Mouse (Mus musculus) forebrain, embryonic 14.5 days (tissue): ENCODE measurements around the gene Satb2. TPM values are rescaled to one million over a fixed set of nuclear protein-coding genes. Genes with fewer than 3 reads are reported as not detected.

Experiments
- ATAC-seq: fragments of 200-750 bp; cut with Nextera tagmentation; 2 replicates; pipeline ENCODE4 v1.8.0; 2017; ENCODE audit warnings: mild to moderate bottlenecking, moderate library complexity
- DNase-seq: peaks from one replicate; pipeline ENCODE4 v3.0.0-alpha.2; 2015; ENCODE audit warnings: low spot score
- H3K27ac ChIP-seq: fragments of 300-500 bp; sonication (generic); 2 replicates; pipeline ENCODE4 v1.5.1; 2014; ENCODE audit warnings: low read depth, mild to moderate bottlenecking, control low read depth, low read length, moderate library complexity
- H3K27me3 ChIP-seq: fragments of 300-500 bp; sonication (generic); replicated peaks from 2 replicates; pipeline ENCODE4 v1.6.1; 2014; ENCODE audit warnings: low read length, control low read depth, mixed read lengths; ENCODE audit not compliant: control insufficient read depth, insufficient read depth
- H3K36me3 ChIP-seq: fragments of 300-500 bp; sonication (generic); 2 replicates; pipeline ENCODE4 v1.6.1; 2014; ENCODE audit warnings: low read length, control low read depth; ENCODE audit not compliant: control insufficient read depth, insufficient read depth
- H3K4me1 ChIP-seq: fragments of 300-500 bp; sonication (generic); 2 replicates; pipeline ENCODE4 v1.6.1; 2014; ENCODE audit warnings: antibody characterized with exemption, low read length, control low read depth; ENCODE audit not compliant: control insufficient read depth, insufficient read depth
- H3K4me2 ChIP-seq: fragments of 300-500 bp; sonication (generic); 2 replicates; pipeline ENCODE4 v1.6.1; 2014; ENCODE audit warnings: mild to moderate bottlenecking, control low read depth, low read length
- H3K4me3 ChIP-seq: fragments of 300-500 bp; sonication (generic); 2 replicates; pipeline ENCODE4 v1.5.1; 2014; ENCODE audit warnings: low read depth, low read length, control low read depth
- H3K9ac ChIP-seq: fragments of 300-500 bp; sonication (generic); 2 replicates; pipeline ENCODE4 v1.6.1; 2014; ENCODE audit warnings: mild to moderate bottlenecking, low read length, control low read depth, moderate library complexity
- H3K9me3 ChIP-seq: fragments of 300-500 bp; sonication (generic); replicated peaks from 2 replicates; pipeline ENCODE4 v1.6.1; 2016; ENCODE audit warnings: low read length, control low read depth, mixed read lengths; ENCODE audit not compliant: control insufficient read depth
- WGBS: fragments of 180-500 bp; shearing (Covaris S2); extraction: QIAGEN DNeasy Blood & Tissue Kit; methylation state at CpG from one replicate; pipeline ENCODE4 v1.1.7; 2014; 5-methylcytosine and 5-hydroxymethylcytosine counted together
- polyA plus RNA-seq: library from polyadenylated mRNA; unstranded; fragments of >200 nt; fragmentation: Nextera tagmentation; extraction: Ambion mirVana; gene quantifications from 2 replicates; pipeline ENCODE4 v1.2.1, GENCODE M21; 2014

Satb2 gene
- polyA plus RNA-seq, 1 experiment from 2014 or later: 20.1 TPM

DNA sequence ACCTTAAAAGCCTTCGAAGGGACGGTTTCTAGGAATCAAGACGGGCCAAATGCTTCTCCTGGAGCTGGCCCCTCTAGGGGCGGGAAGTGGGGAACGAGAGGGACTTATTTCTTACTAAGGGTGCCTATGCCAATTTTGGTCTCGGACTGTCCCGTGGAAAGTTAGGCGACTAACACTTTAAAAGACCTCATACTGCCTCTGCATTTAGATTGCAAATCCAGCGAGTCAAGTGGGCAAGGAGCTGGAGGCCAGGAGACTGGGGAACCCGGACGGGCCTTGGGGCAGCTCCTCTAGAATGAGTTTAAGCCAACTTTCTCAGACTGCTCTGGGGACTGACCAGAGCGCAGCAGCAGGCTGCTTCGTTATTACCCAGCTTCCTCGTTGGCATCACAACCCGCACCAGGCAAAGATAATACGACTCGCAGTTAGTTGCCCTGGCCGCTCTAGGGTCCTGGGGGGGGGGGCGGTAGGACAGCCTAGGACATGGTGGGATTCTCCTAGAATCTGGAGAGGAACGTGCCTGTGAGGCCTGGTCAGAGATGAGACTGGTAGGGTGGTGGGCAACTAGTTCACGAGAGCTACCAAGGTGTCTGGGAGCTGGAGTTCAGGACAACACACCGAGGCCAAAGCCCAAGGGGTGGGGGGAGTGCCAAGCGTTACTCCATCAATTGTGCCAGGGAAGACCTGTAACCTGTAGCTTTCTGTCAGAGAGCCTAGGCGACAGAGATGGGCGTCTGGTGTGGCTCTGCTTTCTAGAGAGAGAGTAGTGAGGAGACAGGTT is 2.2 kb downstream of the Satb2 start:
- no peak for DNase-seq
- Histone ChIP-seq H3K27ac (no peak overlapping the region), H3K9ac (peak overlapping the region; percentile 43; the same call in 1 of the 2 replicates), H3K4me3 (peak overlapping the region; percentile 30), H3K4me1 (peaks cover 13% of the 10 kb centered on the region; the same call in 1 of the 2 replicates), H3K4me2 (peak overlapping the region; percentile 55), H3K27me3 (peaks cover 52% of the 10 kb centered on the region), H3K36me3 (no peaks in the 10 kb centered on the region), H3K9me3 (no peaks in the 10 kb centered on the region)
- ATAC-seq: no peak
- WGBS: 3% methylated on average over 25 of the region's 25 CpGs

DNA sequence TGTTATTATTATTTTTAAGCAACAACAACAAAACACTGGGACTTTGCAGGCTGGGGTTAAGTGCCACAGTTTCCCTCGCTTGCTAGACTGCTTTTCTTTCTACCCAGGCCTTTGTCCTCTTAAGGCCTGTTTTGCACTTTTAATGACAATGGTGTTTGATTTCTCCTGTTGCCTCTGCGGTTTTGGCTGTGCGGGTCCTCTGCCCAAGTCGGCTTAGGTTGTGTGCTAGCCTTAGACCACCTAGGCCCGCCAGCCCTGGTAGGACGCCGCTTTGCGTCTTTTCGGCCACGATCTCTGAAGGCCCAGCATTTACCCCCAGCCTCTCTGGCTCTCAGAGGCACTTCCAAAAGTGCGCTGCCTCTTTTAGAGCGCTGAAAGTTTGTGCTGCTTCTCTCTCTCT is 2.9 kb downstream of the Satb2 start:
- WGBS: 2% methylated on average over 12 of the region's 12 CpGs
- Histone ChIP-seq H3K4me2 (peak overlapping the region; percentile 28; the same call in 1 of the 2 replicates), H3K9ac (peak overlapping the region; percentile 25; the same call in 1 of the 2 replicates), H3K27ac (no peak overlapping the region), H3K9me3 (no peaks in the 10 kb centered on the region), H3K4me1 (peaks cover 16% of the 10 kb centered on the region; the same call in 1 of the 2 replicates), H3K4me3 (peak overlapping the region; percentile 14; the same call in 1 of the 2 replicates), H3K36me3 (no peaks in the 10 kb centered on the region), H3K27me3 (peaks cover 45% of the 10 kb centered on the region)
- ATAC-seq (no peak), DNase-seq (no peak)

DNA sequence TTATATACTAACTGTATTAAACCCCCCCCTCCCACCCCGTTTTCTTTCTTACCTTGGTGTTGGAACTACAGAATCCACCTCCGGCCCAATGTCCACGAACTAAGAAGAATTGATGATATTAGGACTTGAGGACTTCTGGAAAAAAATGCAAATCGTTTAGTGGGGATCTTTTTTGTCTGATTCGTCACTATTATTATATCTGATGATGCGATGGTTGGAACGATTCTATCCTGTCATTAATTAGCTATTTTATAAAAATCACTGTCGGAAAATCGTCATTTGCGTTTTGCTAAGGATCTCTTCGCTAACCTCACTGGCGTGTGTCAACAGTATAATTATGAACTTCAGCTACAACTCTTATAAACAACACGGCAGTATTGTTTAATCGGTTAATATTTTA is 4.3 kb downstream of the Satb2 start:
- Histone ChIP-seq H3K36me3 (no peaks in the 10 kb centered on the region), H3K9me3 (no peaks in the 10 kb centered on the region), H3K4me1 (peaks cover 26% of the 10 kb centered on the region), H3K27ac (no peak overlapping the region), H3K27me3 (peaks cover 42% of the 10 kb centered on the region), H3K4me2 (peak overlapping the region; percentile 28), H3K4me3 (no peak overlapping the region), H3K9ac (peak overlapping the region; percentile 25; the same call in 1 of the 2 replicates)
- WGBS: 4% methylated on average over 14 of the region's 14 CpGs
- DNase-seq (no peak), ATAC-seq (no peak)

DNA sequence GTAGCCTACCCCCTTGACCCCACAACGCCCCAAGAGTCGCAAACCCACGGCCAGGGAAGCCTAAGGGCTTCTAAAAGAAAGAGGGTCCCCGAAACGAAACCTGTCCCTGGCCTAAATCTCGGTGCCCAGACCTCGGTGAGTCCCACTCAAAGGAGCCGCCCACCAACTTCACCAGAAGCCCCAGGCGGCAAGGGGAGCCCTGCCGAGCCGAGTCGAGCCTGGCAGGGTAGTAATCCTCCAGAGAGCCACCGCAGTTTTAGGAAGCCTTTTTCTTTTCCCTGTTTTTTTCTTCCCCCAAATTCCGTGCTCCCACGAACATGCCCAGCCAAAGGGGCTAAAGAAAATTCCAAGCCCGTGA is 4.9 kb downstream of the Satb2 start:
- WGBS: under 1% methylated on average over 16 of the region's 16 CpGs

DNA sequence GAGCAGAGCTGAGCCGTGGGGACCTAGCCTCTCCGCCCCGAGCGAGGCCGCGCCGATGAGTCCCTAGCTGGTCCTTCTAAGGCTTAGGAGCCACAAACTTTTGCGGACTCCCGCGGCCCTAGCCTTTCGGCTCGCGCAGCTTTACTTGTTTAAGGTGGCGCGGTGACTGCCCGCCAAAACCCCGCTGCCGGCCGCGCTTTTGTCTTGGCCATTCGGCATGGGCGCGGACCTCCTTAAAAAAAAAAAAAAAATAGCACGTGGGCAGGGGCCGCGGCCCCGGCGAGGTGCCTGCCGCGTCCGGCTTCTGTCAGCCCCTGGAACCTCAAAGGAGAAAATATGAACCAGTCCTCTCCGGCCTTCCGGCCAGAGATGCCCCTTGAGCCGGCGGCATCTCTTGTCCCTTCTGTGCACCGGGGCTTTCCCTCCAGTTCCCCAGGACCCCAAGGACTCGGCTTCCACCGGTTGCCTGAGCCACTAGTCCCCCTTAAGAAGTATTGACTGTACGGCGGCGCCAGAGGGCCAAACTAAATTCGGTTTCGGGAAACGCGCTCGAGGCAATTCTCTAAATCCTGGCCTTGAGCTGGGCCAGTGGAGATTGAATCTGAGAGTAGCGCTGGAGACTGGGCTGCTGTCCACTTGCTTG is 5.4 kb downstream of the Satb2 start:
- peaks cover 39% of the 10 kb centered on the region for H3K27me3 ChIP-seq
- DNase-seq (peak; percentile 96), ATAC-seq (peak; percentile 64)
- H3K36me3 ChIP-seq: no peaks in the 10 kb centered on the region
- peak overlapping the region; percentile 81 for H3K4me3 ChIP-seq
- H3K4me2 ChIP-seq: peak overlapping the region; percentile 69
- H3K4me1 ChIP-seq: peaks cover 23% of the 10 kb centered on the region
- no peaks in the 10 kb centered on the region for H3K9me3 ChIP-seq
- H3K27ac ChIP-seq: peak overlapping the region; percentile 94
- under 1% methylated on average over 47 of the region's 47 CpGs for WGBS
- H3K9ac ChIP-seq: peak overlapping the region; percentile 84

More for the DNA sequence above, 4.9 kb downstream of the Satb2 start:
- peak overlapping the region; percentile 69 for H3K4me2 ChIP-seq
- no peaks in the 10 kb centered on the region for H3K9me3 ChIP-seq
- peaks cover 26% of the 10 kb centered on the region for H3K4me1 ChIP-seq
- H3K4me3 ChIP-seq: peak overlapping the region; percentile 81
- H3K9ac ChIP-seq: peak overlapping the region; percentile 84
- peaks cover 42% of the 10 kb centered on the region for H3K27me3 ChIP-seq
- DNase-seq: no peak
- peak overlapping the region; percentile 94 for H3K27ac ChIP-seq
- H3K36me3 ChIP-seq: no peaks in the 10 kb centered on the region
- ATAC-seq: no peak

DNA sequence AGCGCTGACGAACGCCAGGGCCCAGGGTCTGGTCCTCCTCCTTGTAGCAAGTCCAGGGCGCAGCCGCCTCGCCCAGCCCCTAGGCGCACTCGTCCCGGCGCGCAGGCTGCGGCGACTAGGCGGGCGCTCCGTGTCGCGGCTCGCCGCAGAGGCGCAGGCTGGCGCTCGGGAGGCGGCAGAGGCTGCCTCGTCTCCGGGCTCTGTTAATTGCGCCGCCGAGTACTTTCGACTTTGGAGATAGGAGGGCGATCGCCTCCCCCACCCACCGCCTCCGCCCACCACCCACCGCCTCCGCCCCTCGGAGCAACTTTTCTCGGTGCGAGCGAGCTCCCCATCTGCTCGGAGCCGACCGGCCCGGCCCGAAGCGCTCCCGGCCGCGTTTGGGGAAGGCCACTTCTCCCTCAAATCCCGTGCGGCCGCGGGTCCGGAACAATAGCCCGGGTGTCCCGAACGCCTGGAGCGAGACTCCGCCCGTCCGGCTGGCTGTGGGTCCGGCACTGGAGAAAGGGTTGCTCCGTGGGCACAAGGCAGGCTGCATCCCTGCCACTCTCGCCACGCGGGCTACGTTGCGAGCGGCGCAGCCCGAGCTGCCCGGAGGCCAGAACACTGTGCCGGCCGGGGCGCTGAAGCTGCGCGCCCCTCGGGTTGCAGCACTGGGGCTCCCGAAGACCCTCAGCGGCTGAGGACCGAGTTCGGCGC is 6.0 kb downstream of the Satb2 start:
- H3K9ac ChIP-seq: peak overlapping the region; percentile 84
- H3K9me3 ChIP-seq: no peaks in the 10 kb centered on the region
- WGBS: under 1% methylated on average over 80 of the region's 83 CpGs
- peaks cover 34% of the 10 kb centered on the region for H3K27me3 ChIP-seq
- peaks cover 19% of the 10 kb centered on the region for H3K4me1 ChIP-seq
- H3K36me3 ChIP-seq: no peaks in the 10 kb centered on the region
- DNase-seq (peak; percentile 77), ATAC-seq (peak; percentile 69)
- H3K4me3 ChIP-seq: peak overlapping the region; percentile 81
- peak overlapping the region; percentile 69 for H3K4me2 ChIP-seq
- H3K27ac ChIP-seq: peak overlapping the region; percentile 94

DNA sequence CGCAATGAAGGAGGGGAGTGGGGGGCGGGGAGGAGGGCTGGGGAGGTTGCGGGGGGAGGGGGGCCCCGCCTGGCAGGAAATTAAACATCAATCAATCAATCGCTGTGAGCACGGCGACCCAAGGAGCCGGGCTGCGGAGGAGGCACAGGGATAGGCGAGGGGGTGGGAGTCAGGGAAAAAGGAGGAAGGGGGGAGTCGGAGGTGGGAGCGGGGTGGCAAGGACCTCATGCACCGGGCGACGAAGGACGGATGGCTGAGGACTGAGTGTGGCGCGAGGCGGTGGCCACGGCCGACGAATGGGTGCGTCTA is 6.6 kb downstream of the Satb2 start:
- ATAC-seq (no peak), DNase-seq (no peak)
- Histone ChIP-seq H3K4me1 (peaks cover 14% of the 10 kb centered on the region), H3K4me2 (peak overlapping the region; percentile 69), H3K9ac (peak overlapping the region; percentile 84), H3K27me3 (peaks cover 29% of the 10 kb centered on the region), H3K27ac (peak overlapping the region; percentile 94), H3K9me3 (no peaks in the 10 kb centered on the region), H3K4me3 (peak overlapping the region; percentile 81), H3K36me3 (no peaks in the 10 kb centered on the region)
- WGBS: 1% methylated on average over 19 of the region's 23 CpGs

DNA sequence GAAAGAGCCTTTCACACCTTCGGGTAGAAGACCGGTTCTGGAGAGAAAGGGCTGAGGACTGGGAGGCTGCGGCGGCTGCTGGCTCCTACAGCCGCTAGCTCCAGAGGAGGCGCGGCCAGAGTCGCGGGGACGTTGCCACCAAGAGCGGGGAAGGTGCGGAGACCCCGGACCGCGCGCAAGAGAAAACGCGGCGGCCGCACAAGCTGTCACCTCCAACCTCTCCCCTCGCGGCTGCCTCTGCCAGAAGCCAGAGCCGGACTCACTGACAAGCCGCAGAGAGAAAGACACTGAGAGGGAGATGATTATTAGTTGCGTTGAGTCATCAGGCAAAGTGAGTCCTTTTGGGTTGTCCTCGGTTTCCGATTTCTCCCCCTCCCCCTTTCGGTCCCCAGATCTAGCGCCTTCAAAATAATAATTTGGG is 7.0 kb downstream of the Satb2 start:
- Histone ChIP-seq H3K4me2 (peak overlapping the region; percentile 69), H3K36me3 (no peaks in the 10 kb centered on the region), H3K27me3 (peaks cover 25% of the 10 kb centered on the region), H3K4me1 (peaks cover 13% of the 10 kb centered on the region), H3K9me3 (no peaks in the 10 kb centered on the region), H3K4me3 (peak overlapping the region; percentile 81), H3K9ac (peak overlapping the region; percentile 84), H3K27ac (peak overlapping the region; percentile 94)
- peak; percentile 58 for DNase-seq
- WGBS: under 1% methylated on average over 29 of the region's 29 CpGs
- peak; percentile 2 for ATAC-seq
